Mouse (Mus musculus): Measurements from ENCODE around the gene Tcp11l2. TPM values are rescaled to one million over a fixed set of nuclear protein-coding genes. Genes with fewer than 3 reads are reported as not detected.

Tcp11l2 gene
- polyA plus RNA-seq, 1 experiment from 2014 or later = 19.5 TPM

Other genes with a start within 250 kb of the Tcp11l2 start
- gene Nuak1, start 136.0 kb upstream of the Tcp11l2 start, polyA plus RNA-seq (2015; fragmentation: Nextera tagmentation; extraction: Ambion mirVana) = 4.9 and 5.0 TPM in 2 replicates
- gene Ckap4, start 42.6 kb upstream of the Tcp11l2 start, polyA plus RNA-seq (2015; fragmentation: Nextera tagmentation; extraction: Ambion mirVana) = 48.7 and 60.9 TPM in 2 replicates
- gene Polr3b, start 45.7 kb downstream of the Tcp11l2 start, polyA plus RNA-seq (2015; fragmentation: Nextera tagmentation; extraction: Ambion mirVana) = 17.2 and 18.6 TPM in 2 replicates
- 29.0 and 34.3 TPM in 2 replicates for gene Rfx4, start 179.4 kb downstream of the Tcp11l2 start, polyA plus RNA-seq (2015; fragmentation: Nextera tagmentation; extraction: Ambion mirVana)

All from midbrain, embryonic 13.5 days (tissue).